Mouse (Mus musculus): Measurements from ENCODE around the gene Scrt2. TPM values are rescaled to one million over a fixed set of nuclear protein-coding genes. Genes with fewer than 3 reads are reported as not detected.
A peak's percentile ranks its signal among the peaks of the same experiment; 100 is the strongest.

The Scrt2 gene
- total RNA-seq, 2 experiments from 2014 or later = 18.7 to 23.9 TPM

DNA sequence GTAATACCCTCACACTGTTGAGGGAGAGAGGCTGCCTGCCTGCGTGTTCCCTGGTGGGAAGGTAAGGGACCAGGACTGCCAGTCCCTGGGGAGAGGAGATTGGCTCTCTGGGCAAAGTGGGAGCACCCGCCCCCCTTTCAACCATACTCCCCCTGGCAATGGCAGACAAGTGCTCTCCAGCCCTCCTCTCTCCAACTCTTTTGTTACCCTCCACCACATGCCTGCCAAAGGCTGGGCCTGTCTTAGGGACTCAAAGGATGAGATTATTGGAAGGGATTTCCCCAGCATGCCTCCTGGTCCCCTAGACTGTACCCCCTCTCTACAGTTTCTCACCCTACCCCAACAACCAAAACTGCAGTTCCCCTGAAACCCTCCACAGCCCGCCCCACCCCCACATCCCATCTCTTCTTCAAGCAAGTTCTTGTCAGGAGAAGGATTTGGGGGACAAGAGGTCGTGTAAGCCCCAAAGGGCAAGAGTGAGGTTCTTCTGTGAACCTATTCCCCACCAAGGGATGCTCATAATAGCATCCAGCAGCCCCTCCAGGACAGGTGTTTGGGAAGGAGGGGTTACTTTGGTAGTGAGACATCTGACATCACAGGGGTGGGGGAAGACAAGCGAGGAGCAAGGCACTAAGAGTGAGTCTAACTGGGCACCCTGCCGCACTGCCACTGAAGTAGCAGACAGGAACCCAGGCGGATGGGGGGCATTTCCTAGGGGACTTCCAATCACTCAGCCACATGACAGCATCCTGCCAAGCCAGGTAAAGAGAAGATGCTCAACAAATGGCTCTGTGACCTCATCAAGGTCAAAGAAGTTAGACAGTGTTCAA is 1.3 kb downstream of the Scrt2 start:
- TF ChIP-seq CTCF (IDR thresholded peaks at IDR 0.05) = no peak
- DNase-seq (ENCODE audit: extremely low spot score in 1 of 2, low spot score in 2 of 2) = no peak
- H3K27ac ChIP-seq = peak overlapping the region; percentile 90
- intact Hi-C loops (cut with DNase I) = no loop called here
- peak overlapping the region; percentile 62 for H3K4me3 ChIP-seq

DNA sequence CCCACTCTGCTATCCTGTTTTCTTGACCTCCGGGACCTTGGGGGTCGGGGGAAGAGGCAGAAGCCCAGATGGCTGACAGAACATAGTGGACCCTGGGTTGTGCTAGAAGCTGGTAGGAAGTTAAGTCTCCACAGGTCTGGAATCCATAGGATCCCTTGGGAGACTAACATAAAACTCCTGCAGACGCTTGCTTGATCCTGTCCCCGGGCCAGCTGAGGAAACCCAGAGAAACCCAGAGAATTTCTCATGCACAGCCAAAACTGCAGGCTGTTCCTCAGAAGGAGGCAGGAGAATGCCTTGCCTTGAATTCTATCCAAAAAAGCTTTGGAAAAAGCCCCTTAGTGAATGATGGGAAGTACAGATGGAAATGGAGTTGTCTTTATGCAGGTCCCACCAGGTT is 2.1 kb downstream of the Scrt2 start:
- intact Hi-C loops (cut with DNase I) = no loop called here
- Histone ChIP-seq H3K4me3 (peak overlapping the region; percentile 4; the same call in 1 of the 2 replicates), H3K27ac (peak overlapping the region; percentile 61)
- no peak for TF ChIP-seq CTCF (IDR thresholded peaks at IDR 0.05)
- DNase-seq (ENCODE audit: extremely low spot score in 1 of 2, low spot score in 2 of 2) = peak in 1 of 2 experiments; percentile 12

DNA sequence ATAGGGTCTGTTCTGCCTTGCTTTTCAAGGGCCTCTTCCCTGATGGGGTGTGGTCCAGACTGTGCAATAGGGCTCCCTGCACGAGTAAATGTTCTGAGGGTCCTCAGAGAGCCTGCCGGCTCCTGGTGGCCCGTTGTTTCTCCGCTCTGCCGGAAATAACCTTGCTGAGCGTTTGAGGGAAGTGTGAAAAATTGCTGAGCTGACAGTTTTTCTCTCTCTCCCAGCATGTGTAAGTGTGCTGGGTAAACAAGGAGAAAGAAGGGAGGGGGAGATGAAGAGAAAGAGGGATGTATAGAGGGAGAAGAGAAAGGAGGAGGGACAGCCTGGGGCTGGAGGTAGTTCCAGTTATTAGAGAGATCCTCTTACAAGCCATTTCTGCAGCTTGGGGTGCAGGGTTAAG is 3.0 kb downstream of the Scrt2 start:
- DNase-seq (ENCODE audit: extremely low spot score in 1 of 2, low spot score in 2 of 2) = peak in 1 of 2 experiments; percentile 7
- peak overlapping the region; percentile 31; the same call in 1 of the 2 replicates for H3K4me3 ChIP-seq
- intact Hi-C loops (cut with DNase I) = no loop called here
- H3K27ac ChIP-seq = peak overlapping the region; percentile 61; the same call in 1 of the 2 replicates
- TF ChIP-seq CTCF (IDR thresholded peaks at IDR 0.05) = no peak

DNA sequence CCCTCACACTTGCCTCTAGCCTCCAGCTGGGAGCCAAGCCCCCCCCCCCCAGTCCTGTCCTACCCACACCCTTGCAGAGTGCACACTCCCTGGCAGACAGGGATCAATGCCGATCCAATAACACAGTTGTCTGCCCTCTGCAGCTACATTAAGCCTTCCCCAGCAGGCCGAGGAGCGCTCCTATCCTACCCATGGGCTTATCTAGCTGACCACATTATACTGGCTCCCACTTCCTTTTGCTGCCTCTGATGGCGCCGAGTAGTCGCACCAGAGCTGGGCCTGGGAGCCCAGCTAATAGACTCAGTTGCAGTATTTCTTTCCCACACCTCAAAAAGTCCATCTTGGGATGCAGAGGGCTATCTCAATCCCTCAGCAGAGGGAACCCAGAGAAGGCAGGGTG is 4.1 kb downstream of the Scrt2 start:
- H3K4me3 ChIP-seq = no peak overlapping the region
- intact Hi-C loops (cut with DNase I) = no loop called here
- H3K27ac ChIP-seq = peak overlapping the region; percentile 28
- no peak for TF ChIP-seq CTCF (IDR thresholded peaks at IDR 0.05)
- DNase-seq (ENCODE audit: extremely low spot score in 1 of 2, low spot score in 2 of 2) = peak in 1 of 2 experiments; percentile 5

DNA sequence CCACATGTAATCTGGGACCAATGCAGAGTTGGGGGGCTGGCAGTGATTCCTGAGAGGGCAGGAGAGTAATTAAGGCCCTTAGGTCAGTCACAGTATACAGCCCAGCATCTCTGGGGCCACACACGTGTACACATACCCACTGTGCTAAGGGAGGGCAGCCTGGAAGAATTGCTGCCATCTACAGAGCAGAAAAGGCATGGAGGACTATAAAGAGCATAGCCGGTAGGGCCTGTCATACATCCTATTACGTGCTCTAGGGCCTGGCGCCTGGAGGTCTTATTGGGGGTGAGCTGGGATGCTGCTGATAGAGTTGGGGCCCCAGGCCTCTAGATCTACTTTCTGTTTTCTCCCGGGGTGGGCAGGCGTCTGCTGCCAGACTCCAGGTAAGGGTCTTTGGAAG is 5.1 kb downstream of the Scrt2 start:
- no peak overlapping the region for H3K4me3 ChIP-seq
- peak overlapping the region; percentile 83 for H3K27ac ChIP-seq
- intact Hi-C loops (cut with DNase I) = no loop called here
- TF ChIP-seq CTCF (IDR thresholded peaks at IDR 0.05) = no peak; the same call in 1 of the 2 replicates
- DNase-seq (ENCODE audit: extremely low spot score in 1 of 2, low spot score in 2 of 2) = no peak

DNA sequence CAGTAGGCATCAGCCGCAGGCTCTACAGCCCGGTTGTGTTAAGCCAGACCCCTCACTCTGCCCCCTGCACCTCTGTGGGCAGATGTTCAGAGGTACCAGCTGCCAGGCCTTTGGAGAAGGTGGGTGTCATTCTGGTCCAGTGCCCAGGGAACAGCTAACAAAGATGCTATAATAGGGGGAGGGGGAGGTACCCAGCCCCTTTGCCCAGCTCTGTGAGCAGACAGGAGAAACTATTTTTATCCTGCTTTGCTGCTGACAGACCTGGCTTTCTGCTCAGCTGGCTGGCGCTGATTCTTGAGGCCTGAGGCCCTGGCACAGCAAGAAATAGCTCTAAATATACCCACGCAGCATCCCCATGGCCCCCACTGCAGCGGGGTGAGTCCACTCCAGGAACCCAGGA is 5.8 kb downstream of the Scrt2 start:
- no peak for DNase-seq (ENCODE audit: extremely low spot score in 1 of 2, low spot score in 2 of 2)
- no peak for TF ChIP-seq CTCF (IDR thresholded peaks at IDR 0.05)
- no peak overlapping the region for H3K4me3 ChIP-seq
- peak overlapping the region; percentile 83 for H3K27ac ChIP-seq
- intact Hi-C loops (cut with DNase I) = no loop called here

DNA sequence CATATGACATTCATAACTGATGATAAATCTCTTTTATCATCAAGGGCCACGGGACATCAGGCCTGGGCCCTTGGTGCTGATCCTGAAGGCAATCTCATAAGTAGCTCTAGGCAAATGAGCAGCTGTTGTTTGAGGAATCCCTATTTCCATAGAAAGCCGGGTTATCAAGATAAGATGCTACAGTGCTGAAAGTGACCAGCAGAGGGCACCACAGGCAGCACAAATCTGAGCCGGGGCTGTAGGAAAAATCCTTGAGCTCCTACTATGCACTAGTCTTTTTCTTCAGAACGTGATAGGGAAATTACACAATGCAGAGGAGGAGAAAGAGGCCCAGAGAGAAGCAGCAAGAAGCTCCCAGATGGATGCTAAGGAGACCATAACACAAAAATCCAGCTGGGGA is 7.7 kb downstream of the Scrt2 start:
- intact Hi-C loops (cut with DNase I) = loop anchor here (1.0 kb wide), 1 partner anchor 108 kb away; no protein-coding TSS in a partner anchor
- H3K4me3 ChIP-seq = no peak overlapping the region
- no peak overlapping the region for H3K27ac ChIP-seq
- peak; percentile 66 to 76 for DNase-seq (ENCODE audit: extremely low spot score in 1 of 2, low spot score in 2 of 2)
- TF ChIP-seq CTCF (IDR thresholded peaks at IDR 0.05) = peak; percentile 94

DNA sequence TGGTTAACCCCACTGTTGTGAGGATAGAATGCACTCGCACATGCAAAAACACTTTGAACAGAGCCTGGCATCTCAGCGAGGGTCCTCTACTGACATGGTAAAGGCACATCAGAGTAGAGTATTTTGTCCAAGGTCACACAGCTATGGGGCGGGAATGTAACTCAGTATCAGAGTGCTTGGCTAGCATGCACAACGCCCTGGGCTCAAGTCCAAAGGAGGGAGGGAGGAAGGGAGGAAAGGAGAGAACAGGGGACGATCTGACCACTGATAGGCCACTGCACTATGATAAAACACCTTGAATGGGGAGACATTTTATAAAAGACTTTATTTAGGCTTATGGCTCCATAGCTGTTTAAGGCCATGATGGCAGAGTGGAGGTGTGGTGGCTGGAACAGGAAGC is 8.3 kb downstream of the Scrt2 start:
- H3K27ac ChIP-seq = no peak overlapping the region
- no peak for TF ChIP-seq CTCF (IDR thresholded peaks at IDR 0.05)
- no peak for DNase-seq (ENCODE audit: extremely low spot score in 1 of 2, low spot score in 2 of 2)
- intact Hi-C loops (cut with DNase I) = loop anchor here (1.0 kb wide), 1 partner anchor 108 kb away; no protein-coding TSS in a partner anchor
- no peak overlapping the region for H3K4me3 ChIP-seq

DNA sequence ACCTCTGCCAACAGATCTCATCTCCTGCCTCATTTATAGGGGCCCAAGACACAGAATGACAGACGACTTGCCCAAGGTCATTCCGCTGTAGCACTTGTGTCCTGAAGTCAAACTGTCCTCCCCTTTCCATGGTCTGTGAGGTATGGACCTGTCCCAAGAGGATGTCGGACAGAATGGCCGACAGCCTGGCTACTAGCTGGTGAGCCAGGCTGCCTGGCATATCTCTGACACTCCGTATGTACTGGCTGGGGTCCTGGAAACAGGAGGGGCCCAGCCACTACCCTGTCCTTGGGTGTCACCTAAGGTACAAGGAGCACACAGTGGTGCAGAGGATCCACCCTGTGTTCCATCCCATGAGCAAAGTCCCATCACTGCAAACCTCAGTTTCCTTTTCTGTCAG is 9.2 kb downstream of the Scrt2 start:
- intact Hi-C loops (cut with DNase I) = no loop called here
- no peak for TF ChIP-seq CTCF (IDR thresholded peaks at IDR 0.05)
- DNase-seq (ENCODE audit: extremely low spot score in 1 of 2, low spot score in 2 of 2) = no peak
- no peak overlapping the region for H3K4me3 ChIP-seq
- no peak overlapping the region for H3K27ac ChIP-seq

DNA sequence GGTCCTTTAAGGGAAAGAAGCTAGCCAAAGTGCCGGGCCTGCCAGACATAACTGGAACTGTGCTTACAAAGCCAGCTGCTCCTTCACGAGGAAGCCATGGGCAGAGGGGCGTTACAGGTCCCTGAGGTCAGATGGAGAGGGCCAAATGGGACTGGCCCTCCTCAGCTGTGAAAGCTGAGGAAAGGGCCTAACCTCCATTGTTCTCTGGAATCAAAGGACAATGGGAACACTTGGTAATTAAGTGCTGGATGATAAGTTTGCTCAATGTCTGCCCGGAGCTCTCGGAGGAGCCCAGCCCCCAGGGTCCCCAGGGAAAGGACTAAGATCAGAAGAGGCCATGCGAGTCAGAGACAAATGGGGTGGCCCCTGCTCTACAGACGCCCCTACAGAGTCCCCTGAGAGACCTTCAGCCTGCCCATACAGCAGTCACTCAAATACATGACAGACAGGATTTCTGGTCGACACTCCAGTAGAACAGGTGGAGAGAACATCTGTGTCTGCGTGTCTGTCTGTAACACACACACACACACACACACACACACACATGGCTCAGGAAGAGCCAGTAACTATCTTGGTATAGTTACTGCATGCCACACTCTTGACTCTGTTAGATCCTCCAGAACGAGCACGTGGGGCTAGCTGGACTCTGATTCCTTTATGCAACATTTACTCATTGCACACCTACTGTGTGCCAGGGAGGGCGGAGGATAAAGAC is 10.2 kb downstream of the Scrt2 start:
- no peak for TF ChIP-seq CTCF (IDR thresholded peaks at IDR 0.05)
- DNase-seq (ENCODE audit: extremely low spot score in 1 of 2, low spot score in 2 of 2) = no peak
- Histone ChIP-seq H3K4me3 (no peak overlapping the region), H3K27ac (no peak overlapping the region)
- intact Hi-C loops (cut with DNase I) = no loop called here

DNA sequence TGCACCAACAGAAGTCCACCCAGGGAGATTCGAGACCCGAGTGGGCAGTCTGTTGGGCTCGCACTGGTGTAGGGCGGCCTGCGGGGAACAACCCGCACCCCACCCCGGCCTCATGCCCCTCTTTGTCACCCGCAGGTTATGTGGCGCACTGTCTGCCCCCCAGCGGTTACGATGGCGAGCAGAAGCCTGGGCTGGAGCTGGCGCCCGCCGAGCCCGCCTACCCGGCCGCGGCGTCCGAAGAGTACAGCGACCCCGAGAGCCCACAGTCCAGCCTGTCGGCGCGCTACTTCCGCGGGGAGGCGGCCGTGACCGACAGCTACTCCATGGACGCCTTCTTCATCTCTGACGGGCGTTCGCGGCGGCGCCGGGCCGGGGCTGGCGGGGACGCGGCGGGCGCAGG is 11.6 kb downstream of the Scrt2 start:
- Histone ChIP-seq H3K27ac (no peak overlapping the region), H3K4me3 (peak overlapping the region; percentile 36)
- DNase-seq (ENCODE audit: extremely low spot score in 1 of 2, low spot score in 2 of 2) = no peak
- intact Hi-C loops (cut with DNase I) = no loop called here
- no peak; the same call in 1 of the 2 replicates for TF ChIP-seq CTCF (IDR thresholded peaks at IDR 0.05)

DNA sequence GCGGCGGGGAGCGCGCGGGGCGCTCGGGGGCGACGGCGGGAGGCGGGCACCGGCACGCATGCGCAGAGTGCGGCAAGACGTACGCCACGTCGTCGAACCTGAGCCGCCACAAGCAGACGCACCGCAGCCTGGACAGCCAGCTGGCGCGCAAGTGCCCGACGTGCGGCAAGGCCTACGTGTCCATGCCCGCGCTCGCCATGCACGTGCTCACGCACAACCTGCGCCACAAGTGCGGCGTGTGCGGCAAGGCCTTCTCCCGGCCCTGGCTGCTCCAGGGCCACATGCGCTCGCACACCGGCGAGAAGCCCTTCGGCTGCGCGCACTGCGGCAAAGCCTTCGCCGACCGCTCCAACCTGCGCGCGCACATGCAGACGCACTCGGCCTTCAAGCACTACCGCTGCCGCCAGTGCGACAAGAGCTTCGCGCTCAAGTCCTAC is 12.0 kb downstream of the Scrt2 start:
- H3K27ac ChIP-seq = no peak overlapping the region
- TF ChIP-seq CTCF (IDR thresholded peaks at IDR 0.05) = no peak
- intact Hi-C loops (cut with DNase I) = no loop called here
- DNase-seq (ENCODE audit: extremely low spot score in 1 of 2, low spot score in 2 of 2) = no peak
- H3K4me3 ChIP-seq = peak overlapping the region; percentile 21
